Mouse (Mus musculus) cerebellum, adult (tissue): ENCODE results near the gene Cysrt1.
"Not testable (repeated sequence)": the region's sequence is repeated elsewhere in the genome, so short reads cannot be mapped to it uniquely, and the experiment has no call there.

Source experiments
- ATAC-seq: cut with Nextera tagmentation; 2 replicates; pipeline ENCODE4 v1.9.2; 2017; ENCODE audit warnings: mild to moderate bottlenecking, moderate library complexity, mixed read lengths; ENCODE audit not compliant: insufficient number of reproducible peaks, low FRiP score, low TSS enrichment

Gene Cysrt1

DNA sequence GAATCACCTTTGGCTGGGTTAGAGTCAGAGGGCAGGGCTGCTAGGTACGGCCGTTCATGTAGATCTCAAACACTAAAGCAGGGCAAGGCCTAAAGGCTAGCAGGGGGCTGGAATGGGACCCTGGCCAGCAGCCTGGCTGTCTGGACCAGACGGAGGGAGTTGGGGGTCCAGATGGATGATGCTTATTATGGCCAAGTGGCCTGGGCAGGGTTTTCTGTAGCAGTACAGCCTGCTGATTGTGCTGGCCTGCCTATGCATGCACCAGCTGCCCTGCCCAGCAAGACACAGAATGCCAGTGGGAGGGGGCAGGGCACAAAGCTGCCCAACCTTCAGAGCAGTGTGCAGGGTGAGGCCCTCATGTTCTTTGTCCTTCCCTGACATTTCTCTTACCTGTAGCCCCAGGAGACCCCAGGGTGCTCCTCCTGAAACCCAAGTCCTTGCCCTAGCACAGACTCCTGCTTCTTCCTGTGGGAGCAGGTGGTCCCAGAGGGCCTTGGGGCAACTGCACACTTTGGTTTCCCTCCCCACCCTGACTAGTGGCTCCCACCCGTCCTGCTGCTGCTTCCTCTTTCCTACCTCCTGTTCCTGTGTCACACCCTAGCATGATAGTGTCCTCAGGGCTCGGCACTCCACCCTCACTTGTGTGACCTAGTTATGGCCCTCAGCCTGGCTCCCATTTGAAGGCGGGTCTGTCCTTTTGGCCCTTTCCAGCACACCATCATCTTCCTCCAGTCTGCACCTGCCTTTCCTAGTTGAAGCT lies 23.8 kb upstream of the Cysrt1 start:
- ATAC-seq = peak; percentile 65

- ATAC-seq = no peak
These were observed 22.6 kb upstream of the Cysrt1 start for GRCm38 (mm10) chr2:25264851-25265250.

- ATAC-seq = no peak
These were observed 22.0 kb upstream of the Cysrt1 start for GRCm38 (mm10) chr2:25264286-25264660.

GRCm38 (mm10) chr2:25263623-25264285 lies 21.5 kb upstream of the Cysrt1 start:
- ATAC-seq = no peak

DNA sequence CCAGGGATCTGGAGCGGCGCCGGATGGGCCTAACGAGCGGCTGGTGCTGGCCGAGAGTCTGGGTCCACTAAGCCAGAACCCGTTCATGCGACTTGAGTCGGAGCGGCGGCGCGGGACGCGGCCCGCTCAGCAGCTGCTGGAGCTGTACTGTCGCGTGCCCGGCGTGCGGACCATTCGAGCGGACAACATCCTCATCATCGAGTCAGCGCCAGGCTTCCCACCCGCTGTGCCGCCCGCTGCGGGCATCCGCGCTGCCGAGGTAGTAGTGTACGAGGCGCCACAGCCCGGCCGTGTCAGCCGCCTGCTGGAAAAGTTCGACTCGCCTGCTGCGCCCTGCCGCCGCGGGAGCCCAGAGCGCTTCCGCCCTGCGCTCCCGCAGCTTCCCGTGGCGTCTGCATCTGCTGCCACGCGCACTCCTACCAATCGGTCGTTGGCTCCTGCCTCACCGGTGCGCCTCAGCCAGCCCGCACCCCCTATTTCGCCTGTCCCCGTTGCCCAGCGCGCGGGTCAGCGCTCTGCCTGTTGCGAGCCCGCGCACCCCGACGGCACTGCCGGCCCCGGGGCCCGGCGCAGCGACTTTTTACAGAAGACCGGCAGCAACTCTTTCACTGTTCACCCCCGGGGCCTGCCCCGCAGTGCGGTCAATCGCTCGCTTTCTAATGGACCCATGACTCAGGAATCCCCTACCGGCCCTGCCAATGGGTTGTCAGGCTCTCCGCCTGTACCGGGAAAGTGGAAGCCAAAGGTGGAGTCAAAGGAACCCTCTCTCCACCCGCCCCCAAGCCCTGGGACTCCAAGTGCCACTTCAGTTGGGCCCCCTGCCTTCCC lies 20.8 kb upstream of the Cysrt1 start:
- no peak for ATAC-seq

- peak; percentile 88 for ATAC-seq
These were observed 20.1 kb upstream of the Cysrt1 start, which contains the start of gene Tprn for GRCm38 (mm10) chr2:25262291-25262767. Gene Tprn, plus strand, starts transcription at chr2:25262618.

GRCm38 (mm10) chr2:25261870-25262269 lies 19.6 kb upstream of the Cysrt1 start:
- no peak for ATAC-seq

DNA sequence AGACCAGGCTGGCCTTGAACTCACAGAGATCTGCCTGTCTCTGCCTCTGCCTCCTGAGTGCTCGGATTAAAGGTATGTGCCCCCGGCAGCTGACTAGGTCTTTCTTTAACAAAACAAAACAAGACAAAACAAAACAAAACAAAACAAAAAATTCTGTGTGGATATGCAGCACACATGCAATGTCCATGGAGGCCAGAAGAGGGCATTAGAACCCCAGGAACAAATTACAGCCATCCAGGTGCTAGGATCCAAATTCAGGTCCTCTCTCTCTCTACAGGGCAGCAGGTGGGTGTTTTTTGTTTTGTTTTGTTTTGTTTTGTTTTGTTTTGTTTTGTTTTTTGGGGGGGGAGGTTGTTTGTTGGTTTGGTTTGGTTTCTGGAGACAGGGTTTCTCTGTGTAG lies 16.6 kb upstream of the Cysrt1 start:
- ATAC-seq = no peak

DNA sequence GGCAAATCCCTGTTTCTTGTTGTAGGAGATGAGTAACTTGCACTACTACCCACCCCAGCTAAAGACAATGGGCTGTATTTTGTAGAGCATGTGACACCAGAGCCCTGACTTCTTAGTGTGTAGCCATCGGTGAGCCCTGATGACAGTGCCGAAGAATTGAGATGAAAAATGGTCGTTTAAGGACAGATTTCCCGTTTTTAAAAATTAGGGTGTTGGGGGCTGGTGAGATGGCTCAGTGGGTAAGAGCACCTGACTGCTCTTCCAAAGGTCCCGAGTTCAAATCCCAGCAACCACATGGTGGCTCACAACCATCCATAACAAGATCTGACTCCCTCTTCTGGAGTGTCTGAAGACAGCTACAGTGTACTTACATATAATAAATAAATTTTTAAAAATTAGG lies 15.0 kb upstream of the Cysrt1 start:
- ATAC-seq = not testable (repeated sequence)

DNA sequence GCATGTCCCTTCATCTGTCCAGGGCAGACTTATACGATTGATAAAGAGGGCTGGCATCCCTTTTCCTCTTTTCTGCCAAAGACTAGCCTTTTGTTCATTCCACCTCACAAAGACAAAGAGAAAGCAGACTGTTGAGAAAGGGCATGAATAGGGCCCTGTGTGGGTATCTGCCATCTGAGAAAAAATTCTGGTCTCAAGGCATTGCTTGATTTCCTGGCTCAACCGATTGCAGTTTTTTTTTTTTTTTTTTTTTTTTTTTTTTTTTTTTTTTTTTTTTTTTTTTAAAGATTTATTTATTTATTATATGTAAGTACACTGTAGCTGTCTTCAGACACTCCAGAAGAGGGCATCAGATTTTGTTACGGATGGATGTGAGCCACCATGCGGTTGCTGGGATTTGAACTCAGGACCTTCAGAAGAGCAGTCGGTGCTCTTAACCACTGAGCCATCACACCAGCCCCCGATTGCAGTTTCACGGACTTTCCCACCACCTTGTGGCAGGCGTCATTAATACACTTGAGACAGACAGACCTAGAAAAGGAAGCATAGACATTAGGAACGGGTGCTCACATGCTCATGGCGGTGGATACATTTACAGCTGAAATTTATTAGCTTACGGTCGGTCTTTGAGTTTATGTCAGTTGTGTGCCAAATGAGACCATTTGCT lies 14.3 kb upstream of the Cysrt1 start:
- ATAC-seq = not testable (repeated sequence)

DNA sequence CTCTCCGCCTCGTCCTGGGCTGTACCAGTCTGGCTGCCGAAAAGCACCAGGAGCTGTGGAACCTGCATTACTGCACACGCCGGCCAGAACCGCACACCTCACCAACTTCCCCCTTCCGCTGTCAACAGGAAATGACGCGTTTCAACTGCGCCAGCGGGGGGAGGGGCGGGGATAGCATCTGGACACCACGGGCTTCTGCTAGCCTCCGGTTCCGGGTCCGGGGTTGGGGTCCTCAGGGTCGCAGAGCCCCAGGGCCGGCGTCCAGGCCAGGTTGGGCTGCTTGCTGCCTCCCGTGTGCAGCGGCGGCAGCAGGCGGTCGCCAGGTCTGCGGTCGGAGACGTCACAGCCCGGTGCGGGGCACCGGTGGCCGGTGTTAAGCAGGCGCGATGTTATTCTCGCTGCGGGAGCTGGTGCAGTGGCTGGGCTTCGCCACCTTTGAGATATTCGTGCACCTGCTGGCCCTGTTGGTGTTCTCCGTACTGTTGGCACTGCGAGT lies 13.1 kb upstream of the Cysrt1 start, which contains the start of gene Tmem203:
TSS of gene Tmem203 (plus strand) at position 156 of the 496 bp plus-strand sequence.
- ATAC-seq = peak; percentile 83; the same call in 1 of the 2 replicates

GRCm38 (mm10) chr2:25252331-25252730 lies 10.1 kb upstream of the Cysrt1 start:
- ATAC-seq = no peak

- peak; percentile 38; the same call in 1 of the 2 replicates for ATAC-seq
These were observed 4.2 kb upstream of the Cysrt1 start, which contains the start of gene AL732309.1 for GRCm38 (mm10) chr2:25246183-25247072. Gene AL732309.1, minus strand, starts transcription at chr2:25246863.

- ATAC-seq = no peak
These were observed 1.9 kb upstream of the Cysrt1 start for GRCm38 (mm10) chr2:25244144-25244543.

DNA sequence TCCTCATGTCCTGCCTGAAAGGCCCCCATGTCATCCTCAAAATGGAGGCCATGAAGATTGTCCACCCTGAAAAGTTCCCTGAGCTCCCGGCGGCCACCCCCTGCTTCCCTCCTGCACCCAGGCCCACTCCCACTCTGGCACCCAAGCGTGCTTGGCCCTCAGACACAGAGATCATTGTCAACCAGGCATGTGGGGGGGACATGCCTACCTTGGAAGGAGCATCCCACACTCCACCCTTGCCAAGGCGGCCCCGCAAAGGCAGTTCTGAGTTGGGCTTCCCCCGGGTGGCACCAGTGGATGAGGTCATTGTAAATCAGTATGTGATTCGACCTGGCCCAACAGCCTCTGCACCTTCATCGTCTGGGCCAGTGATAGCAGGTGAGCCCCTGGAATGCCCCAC lies 1.1 kb upstream of the Cysrt1 start:
- ATAC-seq = no peak

GRCm38 (mm10) chr2:25241438-25241775 lies 845 bp downstream of the Cysrt1 start:
- no peak for ATAC-seq

GRCm38 (mm10) chr2:25240723-25241437 lies 1.4 kb downstream of the Cysrt1 start:
- ATAC-seq = peak; percentile 64

DNA sequence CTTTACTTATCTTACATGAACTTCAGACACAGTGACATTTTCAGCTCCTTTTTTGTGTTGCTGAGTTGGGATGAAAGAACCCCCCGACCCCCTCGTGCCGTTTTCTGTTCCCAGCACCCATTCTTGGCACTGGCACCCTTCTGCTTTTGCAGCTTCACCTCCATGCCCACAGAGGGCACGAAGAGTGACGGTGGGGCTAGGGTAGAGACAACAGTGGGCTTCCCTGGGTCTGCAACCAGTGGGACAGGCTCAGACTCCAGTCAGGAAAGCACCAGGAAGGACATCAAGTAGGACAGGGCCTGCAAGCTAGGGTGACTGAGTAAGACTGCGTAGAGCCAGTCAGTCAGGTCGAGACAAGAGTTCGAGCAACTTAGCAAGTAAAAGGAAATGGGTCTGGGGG lies 1.9 kb downstream of the Cysrt1 start:
- ATAC-seq = no peak
